Mouse (Mus musculus): ENCODE data around the gene Prss16.

Gene Prss16

DNA sequence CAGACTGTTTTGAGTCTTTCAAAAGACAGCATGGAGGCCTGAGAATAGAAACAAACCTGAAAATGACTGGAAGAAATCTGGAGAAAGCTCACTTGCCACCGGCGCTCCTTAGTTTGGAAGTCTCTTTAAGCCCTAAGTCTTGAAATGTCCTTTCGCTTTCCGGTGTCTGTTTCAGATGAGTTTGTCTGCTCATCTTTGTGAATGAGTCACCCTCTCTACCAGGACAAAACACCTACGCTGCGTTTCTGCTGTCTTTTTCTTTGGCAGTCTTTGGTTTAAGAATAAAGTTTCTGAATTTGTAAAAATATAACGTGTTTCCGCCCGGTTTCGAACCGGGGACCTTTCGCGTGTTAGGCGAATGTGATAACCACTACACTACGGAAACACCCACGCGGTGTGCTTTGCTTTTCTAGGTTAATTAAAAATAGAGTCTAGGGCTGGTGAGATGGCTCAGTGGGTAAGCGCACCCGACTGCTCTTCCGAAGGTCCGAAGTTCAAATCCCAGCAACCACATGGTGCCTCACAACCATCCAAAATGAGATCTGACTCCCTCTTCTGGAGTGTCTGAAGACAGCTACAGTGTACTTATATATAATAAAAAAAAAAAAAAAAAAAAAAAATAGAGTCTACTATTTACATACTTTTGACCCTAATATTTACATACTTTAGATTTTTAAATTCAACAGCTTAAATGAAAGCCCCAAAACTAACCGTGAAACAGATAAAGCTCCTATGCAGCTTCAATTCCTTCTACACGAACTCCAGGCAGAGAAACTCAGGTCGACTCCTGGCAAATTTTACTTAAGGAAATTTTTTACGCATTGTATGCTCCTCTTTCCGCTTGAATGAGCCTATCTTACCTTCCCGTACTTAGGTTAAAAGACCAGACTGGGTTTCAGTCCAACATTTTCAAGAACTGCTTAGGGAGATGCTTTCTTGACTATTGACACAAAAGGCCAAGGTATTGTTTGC is 6.2 kb upstream of the Prss16 start:
- in situ Hi-C loops (cut with MseI, MboI): no loop called here

DNA sequence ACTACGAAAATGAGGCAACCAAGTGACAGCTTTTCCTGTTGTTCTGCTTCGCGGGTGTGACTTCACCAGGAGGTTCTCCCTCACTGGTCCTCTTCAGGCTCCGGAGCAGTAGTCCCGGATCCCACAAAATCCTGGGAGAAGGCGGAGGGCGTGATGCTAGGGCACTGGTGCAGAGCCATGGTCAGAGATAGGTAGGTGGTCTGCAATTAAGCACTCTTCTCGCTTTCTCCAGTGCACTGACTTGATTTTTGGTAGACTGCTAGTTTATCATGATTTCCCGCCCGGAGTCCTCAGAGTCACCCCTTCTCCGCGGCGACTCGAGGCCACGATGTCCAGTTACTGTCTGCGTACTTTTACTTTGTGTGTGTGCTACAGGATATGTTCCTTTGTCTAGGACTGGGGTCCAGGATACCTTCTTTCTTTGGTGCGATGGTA is 4.9 kb upstream of the Prss16 start:
- in situ Hi-C loops (cut with MseI, MboI): no loop called here

GRCm38 (mm10) chr13:22013716-22014115 is 4.2 kb upstream of the Prss16 start:
- in situ Hi-C loops (cut with MseI, MboI): no loop called here

GRCm38 (mm10) chr13:22008707-22009106 is 835 bp downstream of the Prss16 start:
- in situ Hi-C loops (cut with MseI, MboI): no loop called here

DNA sequence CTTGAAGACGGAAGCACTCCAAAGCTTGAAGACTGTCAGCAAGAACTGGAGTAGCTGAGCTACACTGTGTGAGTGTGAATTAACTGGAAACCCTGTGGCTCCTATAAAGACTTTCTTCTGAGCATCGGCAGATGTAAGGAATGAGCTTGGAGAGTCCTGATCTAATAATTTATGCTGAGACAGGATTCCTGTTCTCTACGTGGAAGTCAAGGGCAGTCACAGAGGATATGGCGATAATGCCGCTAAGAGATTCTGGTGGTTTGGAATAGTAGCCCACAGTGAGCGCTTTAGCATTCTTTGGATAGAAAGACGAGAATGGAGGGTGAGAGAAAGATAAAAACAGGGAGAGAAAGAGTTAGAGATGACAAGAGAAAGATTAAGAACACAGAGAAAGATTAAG is 1.7 kb downstream of the Prss16 start:
- in situ Hi-C loops (cut with MseI, MboI): no loop called here

DNA sequence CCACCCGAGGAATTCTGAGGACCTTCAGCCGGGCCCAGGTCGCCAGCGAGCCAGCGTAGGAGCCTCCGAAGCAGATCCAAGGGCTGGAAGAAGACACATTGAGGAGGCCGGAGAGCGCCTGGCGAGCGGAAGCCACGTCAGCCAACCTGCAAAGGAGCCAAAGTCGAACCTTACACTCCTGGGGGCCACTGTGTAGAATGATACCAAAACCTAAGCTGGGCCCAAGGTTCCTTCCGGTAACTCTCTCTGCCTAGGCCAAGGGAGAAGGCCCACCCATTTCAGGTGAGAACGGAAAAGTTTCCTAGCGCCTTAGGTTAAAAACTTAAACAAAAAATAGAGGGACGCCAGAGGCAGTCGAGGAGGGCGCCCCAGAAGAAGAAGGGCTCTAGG is 2.4 kb downstream of the Prss16 start:
- in situ Hi-C loops (cut with MseI, MboI): no loop called here

DNA sequence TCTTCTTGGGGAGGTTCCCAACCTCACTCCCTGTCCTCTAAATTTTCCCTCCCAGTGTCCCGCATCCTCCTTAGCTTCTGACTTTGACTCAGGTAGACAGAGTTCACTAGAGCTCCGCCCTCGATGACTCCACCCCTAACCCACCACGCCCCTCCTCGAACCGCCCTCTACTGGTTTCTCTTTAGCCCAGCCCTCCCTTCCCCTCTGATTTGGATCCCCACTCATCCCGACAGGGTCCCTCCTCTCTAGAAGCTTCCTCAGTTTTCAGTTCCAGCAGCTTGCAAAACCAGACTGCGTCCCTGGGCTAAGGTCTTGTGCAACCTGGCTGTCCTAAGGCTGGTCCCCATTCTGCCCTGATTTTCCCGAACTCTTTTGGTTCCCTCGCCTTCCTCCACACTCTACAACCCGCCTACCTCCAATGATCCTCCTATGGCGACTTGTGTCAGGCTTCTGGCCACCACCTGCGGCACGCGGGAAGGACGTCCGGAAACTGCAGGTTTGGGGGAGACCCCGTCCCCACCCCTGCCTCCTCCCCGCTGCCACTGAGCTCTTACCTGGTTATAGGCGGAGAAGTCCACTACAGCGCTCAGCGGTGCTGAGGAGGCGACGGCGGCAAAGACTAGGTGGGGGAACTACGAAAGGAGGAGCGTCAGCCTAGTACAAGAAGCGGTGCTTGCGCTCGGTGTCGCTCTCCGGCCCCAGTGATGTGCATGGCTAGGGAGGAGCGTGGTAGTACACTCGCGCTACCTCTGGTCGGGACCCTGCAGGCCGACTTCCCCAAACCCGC is 3.0 kb downstream of the Prss16 start:
- in situ Hi-C loops (cut with MseI, MboI): no loop called here

GRCm38 (mm10) chr13:22005605-22006333 is 3.8 kb downstream of the Prss16 start:
- in situ Hi-C loops (cut with MseI, MboI): no loop called here

DNA sequence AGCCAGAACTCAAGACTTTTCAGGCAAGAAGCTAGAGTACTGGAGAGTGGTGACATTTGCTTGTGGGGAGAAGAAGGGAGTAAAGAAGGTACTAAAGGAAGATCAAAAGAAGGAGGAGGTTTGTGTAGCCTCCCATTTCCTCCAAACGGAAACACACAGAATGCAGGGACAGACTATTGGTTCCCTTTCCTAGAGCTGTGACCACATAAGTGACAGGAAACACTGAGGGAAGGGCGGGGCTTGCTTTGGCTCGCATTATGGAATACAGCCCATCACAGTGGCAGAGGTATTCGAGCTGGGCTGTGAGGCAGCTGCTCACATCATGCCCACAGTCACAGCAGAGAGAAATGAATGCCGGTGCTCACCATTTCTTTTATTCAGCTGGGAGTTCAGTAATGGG is 7.7 kb downstream of the Prss16 start:
- in situ Hi-C loops (cut with MseI, MboI): no loop called here

DNA sequence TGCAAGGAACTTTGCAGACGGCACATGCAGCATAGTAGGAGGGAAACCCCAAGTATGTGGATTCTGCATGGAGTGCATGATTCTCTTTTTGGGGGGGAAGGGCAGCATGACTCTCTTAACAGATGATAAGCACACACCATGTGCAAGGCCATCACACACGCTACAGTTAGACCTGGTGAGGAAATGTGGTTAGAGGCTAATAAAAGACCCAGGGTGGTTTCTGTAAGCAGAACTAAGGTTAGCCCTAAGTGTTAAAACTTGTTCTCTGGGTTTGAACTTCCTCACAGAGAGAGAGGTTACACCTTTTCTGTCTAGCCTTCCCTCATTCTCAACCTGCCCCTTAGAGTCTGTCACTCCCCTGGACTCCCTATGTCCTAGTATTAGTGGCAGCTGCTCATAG is 8.2 kb downstream of the Prss16 start:
- in situ Hi-C loops (cut with MseI, MboI): no loop called here

GRCm38 (mm10) chr13:21999147-21999546 is 10.4 kb downstream of the Prss16 start:
- in situ Hi-C loops (cut with MseI, MboI): no loop called here

GRCm38 (mm10) chr13:21998412-21998811 is 11.1 kb downstream of the Prss16 start:
- in situ Hi-C loops (cut with MseI, MboI): no loop called here

- in situ Hi-C loops (cut with MseI, MboI): no loop called here
These were observed 11.7 kb downstream of the Prss16 start for GRCm38 (mm10) chr13:21997821-21998220.

GRCm38 (mm10) chr13:21997201-21997820 is 12.2 kb downstream of the Prss16 start:
- in situ Hi-C loops (cut with MseI, MboI): no loop called here

DNA sequence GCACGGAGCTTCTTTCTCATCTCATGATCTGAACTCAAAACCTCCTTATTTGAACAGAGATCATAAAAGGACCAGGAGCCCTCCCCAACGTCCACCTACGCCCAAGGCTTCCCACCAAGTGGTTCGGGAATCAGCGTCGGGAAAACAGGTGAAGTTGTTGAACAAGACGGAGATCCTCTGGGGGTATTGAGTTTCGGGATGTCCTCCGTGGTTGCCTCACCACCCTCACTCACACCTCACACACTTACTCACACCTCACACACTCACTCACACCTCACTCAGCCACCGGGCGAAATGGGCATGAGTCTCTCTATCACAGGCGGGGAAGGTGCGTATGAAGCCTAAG is 12.7 kb downstream of the Prss16 start:
- in situ Hi-C loops (cut with MseI, MboI): no loop called here

- in situ Hi-C loops (cut with MseI, MboI): no loop called here
These were observed 13.3 kb downstream of the Prss16 start for GRCm38 (mm10) chr13:21996101-21996839.

GRCm38 (mm10) chr13:21995331-21995914 is 14.1 kb downstream of the Prss16 start:
- in situ Hi-C loops (cut with MseI, MboI): no loop called here

DNA sequence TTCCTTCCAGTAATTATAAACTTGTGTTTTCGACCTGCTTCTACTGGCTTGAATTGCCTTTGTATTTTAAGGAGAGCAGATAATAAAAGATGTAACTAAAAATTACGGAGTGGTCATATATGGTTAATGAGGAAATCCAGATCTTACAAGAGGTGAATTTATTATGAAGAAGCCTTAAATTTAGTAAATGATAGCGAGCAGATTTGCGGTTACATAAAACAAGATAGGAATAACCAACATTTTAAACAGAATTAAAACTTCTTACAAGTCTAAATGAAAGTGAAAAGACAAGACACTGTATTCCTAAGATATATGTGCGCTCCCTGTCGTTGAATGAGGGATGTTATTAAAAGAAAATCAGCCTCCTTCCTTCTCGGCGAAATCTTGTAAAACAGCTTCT is 14.6 kb downstream of the Prss16 start:
- in situ Hi-C loops (cut with MseI, MboI): no loop called here

DNA sequence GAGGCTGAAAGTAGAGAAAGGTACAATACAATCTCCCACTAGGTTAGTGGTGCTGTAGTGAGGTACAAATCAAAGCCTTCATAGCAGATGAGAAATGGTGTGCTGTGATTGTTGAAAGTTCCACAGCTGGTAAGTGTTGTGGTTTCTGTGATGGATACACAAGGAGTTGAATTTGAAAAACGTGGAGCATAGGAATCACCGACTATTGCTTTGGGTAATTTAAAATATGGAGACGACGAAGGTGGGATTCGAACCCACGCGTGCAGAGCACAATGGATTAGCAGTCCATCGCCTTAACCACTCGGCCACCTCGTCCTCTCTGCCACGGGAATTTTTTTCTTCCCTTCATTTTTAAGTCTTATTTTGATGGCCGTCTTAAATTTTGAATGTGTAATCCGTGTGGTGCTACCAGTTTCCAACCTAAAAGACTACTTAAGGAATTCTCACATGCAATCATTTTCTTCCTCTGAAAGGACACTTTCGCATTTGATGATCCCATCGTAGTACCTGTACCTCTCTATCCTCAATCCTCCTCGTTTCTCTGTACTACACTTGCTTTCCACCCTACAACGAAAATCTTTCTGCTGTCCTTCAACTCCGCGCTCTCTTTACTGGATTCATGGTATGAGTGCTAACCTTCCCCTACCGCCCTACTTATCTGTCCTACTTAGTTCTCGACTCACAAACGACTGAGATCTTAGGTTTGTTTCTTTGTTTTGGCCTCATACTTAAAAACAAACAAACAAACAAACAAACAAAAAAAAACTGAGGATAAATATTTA is 15.4 kb downstream of the Prss16 start:
- in situ Hi-C loops (cut with MseI, MboI): no loop called here

- in situ Hi-C loops (cut with MseI, MboI): no loop called here
These were observed 17.0 kb downstream of the Prss16 start for GRCm38 (mm10) chr13:21992550-21992949.

Measured in mouse trophoblast stem cell (cell line).